Mouse (Mus musculus): ENCODE data around the gene Appl1. TPM values are rescaled to one million over a fixed set of nuclear protein-coding genes. Genes with fewer than 3 reads are reported as not detected.
"Not testable (repeated sequence)": the region's sequence is repeated elsewhere in the genome, so short reads cannot be mapped to it uniquely, and the experiment has no call there.

The Appl1 gene
- polyA plus RNA-seq, 1 experiment from 2014 or later = 41.0 TPM

DNA sequence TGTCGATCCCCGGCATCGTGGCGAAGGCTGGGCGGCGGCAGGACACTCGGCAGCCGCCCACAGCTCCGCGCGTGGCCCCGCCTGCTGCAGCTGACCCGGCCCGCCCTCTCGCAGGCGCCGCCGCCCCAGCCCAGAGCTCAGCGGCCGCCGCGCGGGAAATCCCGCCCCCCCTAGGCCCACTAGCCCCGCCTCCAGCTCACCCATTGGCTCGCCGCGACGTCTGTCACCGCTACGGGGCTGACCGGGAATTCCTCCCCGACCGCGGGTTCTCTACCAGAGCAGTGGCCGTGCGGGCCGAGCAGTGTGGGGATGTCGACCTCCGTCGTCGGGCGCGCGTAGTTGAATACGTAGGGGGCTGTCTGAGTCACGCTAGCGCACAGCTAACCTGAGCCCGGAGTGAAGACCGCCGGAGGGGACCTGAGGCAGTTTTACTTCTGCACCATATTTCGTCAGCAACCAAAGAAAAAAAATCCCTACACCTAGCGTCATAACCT, 546 bp downstream of the Appl1 start:
- TF ChIP-seq CTCF (IDR thresholded peaks at IDR 0.05; ENCODE audit: low read depth) = no peak
- Histone ChIP-seq H3K4me3 (ENCODE audit: low read depth, low read length) (peak overlapping the region; percentile 91), H3K27ac (ENCODE audit: low read depth) (peak overlapping the region; percentile 89), H3K9ac (peak overlapping the region; percentile 88), H3K36me3 (ENCODE audit: insufficient read depth) (no peaks in the 10 kb centered on the region), H3K9me3 (ENCODE audit: low read depth, low read length) (no peaks in the 10 kb centered on the region), H3K27me3 (ENCODE audit: insufficient read depth, low read length) (no peaks in the 10 kb centered on the region), H3K4me1 (ENCODE audit: insufficient read depth) (no peaks in the 10 kb centered on the region), H3K4me2 (peak overlapping the region; percentile 75)
- DNase-seq = peak; percentile 98
- WGBS = under 1% methylated on average over 53 of the region's 53 CpGs
- ATAC-seq (ENCODE audit: insufficient read depth) = peak; percentile 97

- H3K9me3 ChIP-seq (ENCODE audit: low read depth, low read length) = no peaks in the 10 kb centered on the region
- ATAC-seq (ENCODE audit: insufficient read depth) (peak; percentile 85), DNase-seq (peak; percentile 71)
- TF ChIP-seq CTCF (IDR thresholded peaks at IDR 0.05; ENCODE audit: low read depth) = no peak
- peak overlapping the region; percentile 88 for H3K9ac ChIP-seq
- H3K27ac ChIP-seq (ENCODE audit: low read depth) = peak overlapping the region; percentile 89
- H3K4me3 ChIP-seq (ENCODE audit: low read depth, low read length) = peak overlapping the region; percentile 91
- H3K36me3 ChIP-seq (ENCODE audit: insufficient read depth) = no peaks in the 10 kb centered on the region
- WGBS = under 1% methylated on average over 59 of the region's 62 CpGs
- no peaks in the 10 kb centered on the region for H3K4me1 ChIP-seq (ENCODE audit: insufficient read depth)
- peak overlapping the region; percentile 75 for H3K4me2 ChIP-seq
- H3K27me3 ChIP-seq (ENCODE audit: insufficient read depth, low read length) = no peaks in the 10 kb centered on the region
Measured at GRCm38 (mm10) chr14:26969856-26970407, 1.1 kb downstream of the Appl1 start.

DNA sequence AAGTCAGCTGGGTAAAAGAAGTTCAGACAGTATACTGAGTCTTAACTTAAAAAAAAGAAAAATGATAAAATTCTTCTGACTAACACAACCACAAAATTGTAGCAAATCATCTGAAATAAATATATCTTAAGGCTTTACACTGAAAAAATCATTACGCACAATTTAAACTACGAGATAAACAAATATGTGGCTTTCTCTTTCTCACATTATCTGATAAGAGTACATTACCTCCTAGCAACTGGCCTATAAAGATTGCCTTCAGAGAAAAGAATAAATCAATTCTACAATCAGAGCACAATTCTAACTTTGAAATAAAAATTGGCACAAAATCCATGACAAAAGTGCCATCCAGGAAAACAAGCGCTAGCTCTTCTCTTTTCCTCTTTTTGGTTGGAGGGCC, 1.9 kb downstream of the Appl1 start:
- WGBS = 73% methylated on average over 3 of the region's 3 CpGs
- Histone ChIP-seq H3K4me2 (peak overlapping the region; percentile 75), H3K27me3 (ENCODE audit: insufficient read depth, low read length) (no peaks in the 10 kb centered on the region), H3K36me3 (ENCODE audit: insufficient read depth) (0 out of 2 replicates have a peak, but pooled peaks cover 2% of the 10 kb centered on the region), H3K9ac (peak overlapping the region; percentile 88), H3K9me3 (ENCODE audit: low read depth, low read length) (no peaks in the 10 kb centered on the region), H3K4me3 (ENCODE audit: low read depth, low read length) (peak overlapping the region; percentile 91), H3K4me1 (ENCODE audit: insufficient read depth) (no peaks in the 10 kb centered on the region), H3K27ac (ENCODE audit: low read depth) (no peak overlapping the region)
- no peak for DNase-seq
- no peak for TF ChIP-seq CTCF (IDR thresholded peaks at IDR 0.05; ENCODE audit: low read depth)
- ATAC-seq (ENCODE audit: insufficient read depth) = no peak

GRCm38 (mm10) chr14:26960518-26960917, 10.5 kb downstream of the Appl1 start:
- DNase-seq = no peak
- Histone ChIP-seq H3K9me3 (ENCODE audit: low read depth, low read length) (no peaks in the 10 kb centered on the region), H3K27ac (ENCODE audit: low read depth) (no peak overlapping the region), H3K9ac (no peak overlapping the region), H3K4me2 (no peak overlapping the region), H3K36me3 (ENCODE audit: insufficient read depth) (peaks cover 26% of the 10 kb centered on the region; the same call in 1 of the 2 replicates), H3K4me1 (ENCODE audit: insufficient read depth) (no peaks in the 10 kb centered on the region), H3K27me3 (ENCODE audit: insufficient read depth, low read length) (no peaks in the 10 kb centered on the region), H3K4me3 (ENCODE audit: low read depth, low read length) (no peak overlapping the region)
- TF ChIP-seq CTCF (IDR thresholded peaks at IDR 0.05; ENCODE audit: low read depth) = no peak
- 85% methylated on average over 1 of the region's 1 CpGs for WGBS
- ATAC-seq (ENCODE audit: insufficient read depth) = no peak

DNA sequence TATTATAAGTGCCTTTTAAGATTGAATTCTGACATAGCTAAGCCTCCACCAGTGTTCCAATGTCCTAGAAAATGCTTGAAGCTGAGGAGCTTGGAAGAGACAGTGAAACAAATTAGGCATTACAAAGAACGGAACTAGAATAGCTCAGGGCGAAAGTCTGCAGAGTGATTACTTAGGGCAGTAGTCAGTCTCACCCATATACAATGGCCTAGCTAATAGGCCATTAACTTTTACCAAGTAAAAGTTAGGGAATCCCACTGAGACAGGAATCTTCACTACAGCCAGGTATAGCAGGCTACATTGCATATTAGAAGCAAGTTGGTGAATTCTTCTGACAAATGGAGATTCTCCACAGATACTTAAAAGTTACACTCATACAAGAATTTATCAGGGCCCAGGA, 14.9 kb downstream of the Appl1 start:
- not testable (repeated sequence) for ATAC-seq (ENCODE audit: insufficient read depth); H3K4me2 ChIP-seq; H3K9ac ChIP-seq; H3K27me3 ChIP-seq (ENCODE audit: insufficient read depth, low read length); H3K4me3 ChIP-seq (ENCODE audit: low read depth, low read length); DNase-seq; H3K9me3 ChIP-seq (ENCODE audit: low read depth, low read length); H3K4me1 ChIP-seq (ENCODE audit: insufficient read depth); H3K27ac ChIP-seq (ENCODE audit: low read depth)
- peaks cover 24% of the 10 kb centered on the region; the same call in 1 of the 2 replicates for H3K36me3 ChIP-seq (ENCODE audit: insufficient read depth)
- WGBS = 92% methylated on average over 2 of the region's 2 CpGs

- Histone ChIP-seq H3K4me1 (ENCODE audit: insufficient read depth) (no peaks in the 10 kb centered on the region), H3K36me3 (ENCODE audit: insufficient read depth) (peaks cover 7% of the 10 kb centered on the region), H3K9ac (no peak overlapping the region), H3K27me3 (ENCODE audit: insufficient read depth, low read length) (no peaks in the 10 kb centered on the region), H3K27ac (ENCODE audit: low read depth) (no peak overlapping the region), H3K9me3 (ENCODE audit: low read depth, low read length) (no peaks in the 10 kb centered on the region), H3K4me3 (ENCODE audit: low read depth, low read length) (no peak overlapping the region), H3K4me2 (no peak overlapping the region)
- DNase-seq = no peak
- no peak for TF ChIP-seq CTCF (IDR thresholded peaks at IDR 0.05; ENCODE audit: low read depth)
- ATAC-seq (ENCODE audit: insufficient read depth) = no peak
- WGBS = 87% methylated on average over 4 of the region's 4 CpGs
Measured at GRCm38 (mm10) chr14:26935558-26935957, 35.5 kb downstream of the Appl1 start.

DNA sequence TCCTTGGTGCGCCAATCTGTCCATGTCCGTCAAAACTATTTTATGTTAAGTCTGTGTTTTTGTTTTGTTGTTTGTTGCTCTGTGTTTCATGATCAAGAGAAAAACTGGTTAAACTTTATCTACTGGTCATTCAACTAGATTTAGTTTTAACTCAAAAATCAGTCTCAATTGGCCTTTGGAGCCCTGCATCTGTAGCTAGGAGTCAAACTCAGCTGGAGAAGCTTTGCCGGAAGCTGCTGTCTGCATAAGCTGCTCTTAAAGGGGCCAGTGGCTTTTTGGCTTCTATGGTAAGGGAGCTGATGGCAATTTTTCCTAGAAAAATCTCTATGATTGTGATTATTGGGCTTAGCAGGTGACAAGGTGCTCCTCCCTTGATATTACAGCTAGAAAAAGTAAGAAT, 36.1 kb downstream of the Appl1 start:
- 90% methylated on average over 3 of the region's 3 CpGs for WGBS

More for the DNA sequence above, 36.1 kb downstream of the Appl1 start:
- H3K27ac ChIP-seq (ENCODE audit: low read depth) = no peak overlapping the region
- H3K4me1 ChIP-seq (ENCODE audit: insufficient read depth) = no peaks in the 10 kb centered on the region
- H3K4me2 ChIP-seq = no peak overlapping the region
- no peaks in the 10 kb centered on the region for H3K9me3 ChIP-seq (ENCODE audit: low read depth, low read length)
- DNase-seq (no peak), ATAC-seq (ENCODE audit: insufficient read depth) (no peak)
- TF ChIP-seq CTCF (IDR thresholded peaks at IDR 0.05; ENCODE audit: low read depth) = no peak
- H3K36me3 ChIP-seq (ENCODE audit: insufficient read depth) = peaks cover 5% of the 10 kb centered on the region; the same call in 1 of the 2 replicates
- no peak overlapping the region for H3K4me3 ChIP-seq (ENCODE audit: low read depth, low read length)
- H3K9ac ChIP-seq = no peak overlapping the region
- H3K27me3 ChIP-seq (ENCODE audit: insufficient read depth, low read length) = no peaks in the 10 kb centered on the region
